Mouse (Mus musculus): ENCODE results near the gene Wdr20rt. TPM values are rescaled to one million over a fixed set of nuclear protein-coding genes. Genes with fewer than 3 reads are reported as not detected.

Gene Wdr20rt
- polyA plus RNA-seq, 1 experiment: 0.08 TPM

Other genes starting within 250 kb of the Wdr20rt start
- 12.8 and 13.5 TPM in 2 replicates for gene Prpf39, start 189.2 kb upstream of the Wdr20rt start, polyA plus RNA-seq (2012; rRNA removed)
- gene Fkbp3, start 151.5 kb upstream of the Wdr20rt start, polyA plus RNA-seq (2012; rRNA removed): 33.0 and 40.2 TPM in 2 replicates
- 3.8 and 4.3 TPM in 2 replicates for gene Fancm, start 149.9 kb upstream of the Wdr20rt start, polyA plus RNA-seq (2012; rRNA removed)
- gene Mis18bp1, start 52.9 kb upstream of the Wdr20rt start, polyA plus RNA-seq (2012; rRNA removed): 0.10 and 0.14 TPM in 2 replicates